Mouse (Mus musculus) retina, adult 2 months (tissue): ENCODE data around the gene Usp29.
"Not testable (repeated sequence)": the region's sequence is repeated elsewhere in the genome, so short reads cannot be mapped to it uniquely, and the experiment has no call there.

ENCODE experiments used
- DNase-seq: peaks from one replicate; pipeline ENCODE4 v3.0.0-alpha.2; 2012; ENCODE audit warnings: low read depth, low spot score

The Usp29 gene

GRCm38 (mm10) chr7:6765240-6765639 is 34.9 kb downstream of the Usp29 start:
- DNase-seq: no peak

- no peak for DNase-seq
These were observed 39.9 kb downstream of the Usp29 start for GRCm38 (mm10) chr7:6770286-6770685.

GRCm38 (mm10) chr7:6773865-6774413 is 43.6 kb downstream of the Usp29 start:
- not testable (repeated sequence) for DNase-seq

GRCm38 (mm10) chr7:6776314-6777059 is 46.1 kb downstream of the Usp29 start:
- DNase-seq: no peak

GRCm38 (mm10) chr7:6777107-6777506 is 46.7 kb downstream of the Usp29 start:
- DNase-seq: no peak

GRCm38 (mm10) chr7:6777689-6778088 is 47.3 kb downstream of the Usp29 start:
- DNase-seq: no peak

GRCm38 (mm10) chr7:6779172-6779571 is 48.8 kb downstream of the Usp29 start:
- no peak for DNase-seq

- no peak for DNase-seq
These were observed 51.2 kb downstream of the Usp29 start for GRCm38 (mm10) chr7:6781541-6781940.

GRCm38 (mm10) chr7:6784340-6785073 is 54.1 kb downstream of the Usp29 start:
- no peak for DNase-seq

- no peak for DNase-seq
These were observed 56.6 kb downstream of the Usp29 start for GRCm38 (mm10) chr7:6787000-6787399.

- DNase-seq: no peak
These were observed 57.7 kb downstream of the Usp29 start for GRCm38 (mm10) chr7:6788101-6788500.

GRCm38 (mm10) chr7:6791286-6792065 is 61.1 kb downstream of the Usp29 start:
- no peak for DNase-seq

GRCm38 (mm10) chr7:6793240-6793639 is 62.9 kb downstream of the Usp29 start:
- DNase-seq: no peak

GRCm38 (mm10) chr7:6793811-6794210 is 63.4 kb downstream of the Usp29 start:
- DNase-seq: no peak

- DNase-seq: no peak
These were observed 67.0 kb downstream of the Usp29 start for GRCm38 (mm10) chr7:6797408-6797807.

- DNase-seq: no peak
These were observed 68.9 kb downstream of the Usp29 start for GRCm38 (mm10) chr7:6799105-6799805.

GRCm38 (mm10) chr7:6800586-6801441 is 70.4 kb downstream of the Usp29 start:
- no peak for DNase-seq

- DNase-seq: no peak
These were observed 71.3 kb downstream of the Usp29 start for GRCm38 (mm10) chr7:6801642-6802041.

GRCm38 (mm10) chr7:6810556-6810955 is 80.2 kb downstream of the Usp29 start:
- no peak for DNase-seq

- no peak for DNase-seq
These were observed 84.6 kb downstream of the Usp29 start for GRCm38 (mm10) chr7:6814971-6815370.
